Mouse (Mus musculus): ENCODE data around the gene Kcnk10. TPM values are rescaled to one million over a fixed set of nuclear protein-coding genes. Genes with fewer than 3 reads are reported as not detected.

Gene Kcnk10
- total RNA-seq, 2 experiments from 2014 or later = 15.9 to 18.1 TPM

DNA sequence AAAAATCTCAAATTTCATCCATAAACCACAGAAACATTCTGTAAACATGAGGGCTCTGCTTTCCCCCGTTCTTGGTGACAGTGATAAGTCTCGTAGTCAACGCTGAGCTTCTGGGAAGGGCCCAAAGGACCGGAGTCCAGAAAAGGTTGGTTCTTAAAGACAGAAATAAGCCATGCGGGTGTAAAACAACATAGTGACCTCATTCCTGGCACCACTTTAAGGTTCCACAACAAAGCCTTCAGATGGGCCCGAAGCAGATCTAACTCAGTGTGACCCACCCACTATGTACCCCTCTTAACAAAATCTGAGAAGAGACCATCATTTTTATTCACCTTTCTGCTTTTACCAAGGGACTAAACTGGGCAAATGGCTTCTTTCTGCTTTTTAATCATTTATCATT is 10.2 kb downstream of the Kcnk10 start:
- DNase-seq (ENCODE audit: extremely low spot score in 1 of 2, low spot score in 2 of 2) = no peak
- intact Hi-C loops (cut with DNase I) = no loop called here
- TF ChIP-seq CTCF (IDR thresholded peaks at IDR 0.05) = no peak
- Histone ChIP-seq H3K4me3 (no peak overlapping the region), H3K27ac (no peak overlapping the region)

DNA sequence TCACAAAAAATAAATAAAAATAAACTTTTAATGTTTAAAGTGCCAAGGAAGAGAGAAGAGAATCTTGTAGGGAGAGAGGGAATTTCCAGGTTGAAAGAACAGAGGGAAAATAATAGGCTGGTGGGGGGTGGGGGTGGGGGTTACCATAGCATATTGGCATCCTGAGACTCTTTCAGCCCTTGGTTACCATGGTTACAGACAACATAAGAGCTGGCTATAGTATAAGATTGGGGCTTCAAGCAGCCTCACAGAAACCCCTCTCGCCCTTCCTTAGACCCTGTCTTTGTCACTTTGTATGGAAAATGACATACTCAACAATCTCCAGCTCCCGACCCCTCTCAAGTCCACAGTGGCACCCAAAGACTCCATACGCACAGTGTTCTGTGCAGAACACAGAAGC is 13.7 kb downstream of the Kcnk10 start:
- Histone ChIP-seq H3K4me3 (no peak overlapping the region), H3K27ac (no peak overlapping the region)
- no peak for TF ChIP-seq CTCF (IDR thresholded peaks at IDR 0.05)
- intact Hi-C loops (cut with DNase I) = no loop called here
- DNase-seq (ENCODE audit: extremely low spot score in 1 of 2, low spot score in 2 of 2) = no peak

GRCm38 (mm10) chr12:98563261-98563660 is 14.8 kb downstream of the Kcnk10 start:
- Histone ChIP-seq H3K4me3 (no peak overlapping the region), H3K27ac (no peak overlapping the region)
- intact Hi-C loops (cut with DNase I) = no loop called here
- no peak for TF ChIP-seq CTCF (IDR thresholded peaks at IDR 0.05)
- no peak for DNase-seq (ENCODE audit: extremely low spot score in 1 of 2, low spot score in 2 of 2)

GRCm38 (mm10) chr12:98562341-98562977 is 15.7 kb downstream of the Kcnk10 start:
- DNase-seq (ENCODE audit: extremely low spot score in 1 of 2, low spot score in 2 of 2) = no peak
- no peak for TF ChIP-seq CTCF (IDR thresholded peaks at IDR 0.05)
- Histone ChIP-seq H3K27ac (no peak overlapping the region), H3K4me3 (no peak overlapping the region)
- intact Hi-C loops (cut with DNase I) = no loop called here

DNA sequence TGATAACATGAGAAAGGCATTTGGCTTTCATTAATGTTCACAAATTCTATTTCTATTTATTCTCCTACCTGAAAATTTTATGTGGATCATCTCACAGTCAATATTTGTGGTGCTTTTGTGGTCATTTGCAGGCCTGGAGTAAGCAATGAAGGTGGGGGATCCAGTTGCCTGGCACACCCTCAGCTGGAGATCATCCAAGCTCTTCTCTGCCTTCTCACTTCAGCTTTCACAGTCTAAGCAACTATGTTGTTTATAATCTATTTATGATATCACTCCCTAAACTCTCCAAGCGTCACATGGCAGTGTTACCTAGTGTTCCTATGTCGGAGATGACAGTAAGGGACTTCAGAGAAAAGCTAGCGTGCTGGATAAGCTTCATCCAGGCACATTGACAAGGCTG is 18.1 kb downstream of the Kcnk10 start:
- intact Hi-C loops (cut with DNase I) = no loop called here
- TF ChIP-seq CTCF (IDR thresholded peaks at IDR 0.05) = no peak
- Histone ChIP-seq H3K4me3 (no peak overlapping the region), H3K27ac (no peak overlapping the region)
- no peak for DNase-seq (ENCODE audit: extremely low spot score in 1 of 2, low spot score in 2 of 2)

DNA sequence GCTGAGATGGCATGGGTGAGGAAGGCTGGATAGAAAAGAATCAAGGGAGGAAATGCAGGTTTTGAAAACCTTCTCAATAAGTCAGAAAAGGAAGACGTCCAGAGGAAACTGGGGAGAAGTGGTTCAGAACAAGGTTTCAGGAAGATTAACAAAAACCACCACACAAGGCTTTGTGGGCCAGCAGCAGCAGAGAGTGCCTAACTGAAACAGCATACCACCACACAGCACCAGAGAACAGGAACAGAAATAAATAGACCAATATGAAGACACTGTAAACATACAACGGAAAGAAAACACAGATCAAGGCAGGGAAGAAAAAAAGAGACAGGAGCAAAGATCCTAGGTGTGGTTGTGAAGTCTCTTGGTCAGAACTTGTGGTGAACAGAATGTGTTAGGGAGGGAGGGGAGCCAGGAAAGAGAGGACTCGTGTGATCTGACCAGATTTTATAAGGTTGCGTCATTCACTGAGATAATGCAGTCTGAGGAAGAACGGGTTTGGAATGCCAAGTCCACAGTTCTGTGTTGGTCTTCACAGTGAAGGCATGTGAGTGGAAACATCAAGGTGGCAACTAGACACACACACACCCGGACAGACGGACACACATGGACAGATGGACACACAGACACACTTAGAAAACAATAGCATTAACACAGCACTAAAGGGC is 21.0 kb downstream of the Kcnk10 start:
- no peak for DNase-seq (ENCODE audit: extremely low spot score in 1 of 2, low spot score in 2 of 2)
- H3K27ac ChIP-seq = no peak overlapping the region
- no peak for TF ChIP-seq CTCF (IDR thresholded peaks at IDR 0.05)
- intact Hi-C loops (cut with DNase I) = no loop called here
- H3K4me3 ChIP-seq = no peak overlapping the region

- TF ChIP-seq CTCF (IDR thresholded peaks at IDR 0.05) = no peak
- Histone ChIP-seq H3K4me3 (no peak overlapping the region), H3K27ac (no peak overlapping the region)
- DNase-seq (ENCODE audit: extremely low spot score in 1 of 2, low spot score in 2 of 2) = no peak
- intact Hi-C loops (cut with DNase I) = no loop called here
Observed at GRCm38 (mm10) chr12:98549981-98550380, 28.1 kb downstream of the Kcnk10 start.

- Histone ChIP-seq H3K27ac (no peak overlapping the region), H3K4me3 (no peak overlapping the region)
- no peak for DNase-seq (ENCODE audit: extremely low spot score in 1 of 2, low spot score in 2 of 2)
- intact Hi-C loops (cut with DNase I) = no loop called here
- TF ChIP-seq CTCF (IDR thresholded peaks at IDR 0.05) = no peak
Observed at GRCm38 (mm10) chr12:98548141-98548540, 30.0 kb downstream of the Kcnk10 start.

GRCm38 (mm10) chr12:98545875-98546274 is 32.2 kb downstream of the Kcnk10 start:
- TF ChIP-seq CTCF (IDR thresholded peaks at IDR 0.05) = no peak
- DNase-seq (ENCODE audit: extremely low spot score in 1 of 2, low spot score in 2 of 2) = no peak
- Histone ChIP-seq H3K27ac (no peak overlapping the region), H3K4me3 (no peak overlapping the region)
- intact Hi-C loops (cut with DNase I) = loop anchor here (2.0 kb wide), 1 partner anchor 27 kb away; no protein-coding TSS in a partner anchor

DNA sequence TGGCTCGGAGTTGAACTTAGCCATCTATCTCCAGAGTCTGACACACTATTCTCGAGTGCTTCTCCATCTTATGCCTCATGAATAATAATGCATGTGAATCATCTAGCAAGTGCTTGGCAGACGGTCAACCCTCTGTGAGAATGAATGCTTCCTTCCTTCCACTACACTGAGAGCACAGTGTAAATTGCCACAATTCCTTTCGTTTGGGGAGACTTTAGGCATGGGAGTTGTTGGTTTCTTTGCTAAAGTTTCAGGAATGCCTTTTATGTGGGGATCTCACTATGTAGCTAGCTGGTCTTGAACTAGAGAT is 32.9 kb downstream of the Kcnk10 start:
- no peak for TF ChIP-seq CTCF (IDR thresholded peaks at IDR 0.05)
- peak; percentile 35 to 63 for DNase-seq (ENCODE audit: extremely low spot score in 1 of 2, low spot score in 2 of 2)
- H3K4me3 ChIP-seq = no peak overlapping the region
- H3K27ac ChIP-seq = peak overlapping the region; percentile 37; the same call in 1 of the 2 replicates
- intact Hi-C loops (cut with DNase I) = loop anchor here (2.0 kb wide), 1 partner anchor 28 kb away; no protein-coding TSS in a partner anchor

- DNase-seq (ENCODE audit: extremely low spot score in 1 of 2, low spot score in 2 of 2) = no peak
- no peak for TF ChIP-seq CTCF (IDR thresholded peaks at IDR 0.05)
- peak overlapping the region; percentile 37; the same call in 1 of the 2 replicates for H3K27ac ChIP-seq
- intact Hi-C loops (cut with DNase I) = loop anchor here (2.0 kb wide), 1 partner anchor 28 kb away; no protein-coding TSS in a partner anchor
- no peak overlapping the region for H3K4me3 ChIP-seq
Observed at GRCm38 (mm10) chr12:98544545-98545250, 33.4 kb downstream of the Kcnk10 start.

DNA sequence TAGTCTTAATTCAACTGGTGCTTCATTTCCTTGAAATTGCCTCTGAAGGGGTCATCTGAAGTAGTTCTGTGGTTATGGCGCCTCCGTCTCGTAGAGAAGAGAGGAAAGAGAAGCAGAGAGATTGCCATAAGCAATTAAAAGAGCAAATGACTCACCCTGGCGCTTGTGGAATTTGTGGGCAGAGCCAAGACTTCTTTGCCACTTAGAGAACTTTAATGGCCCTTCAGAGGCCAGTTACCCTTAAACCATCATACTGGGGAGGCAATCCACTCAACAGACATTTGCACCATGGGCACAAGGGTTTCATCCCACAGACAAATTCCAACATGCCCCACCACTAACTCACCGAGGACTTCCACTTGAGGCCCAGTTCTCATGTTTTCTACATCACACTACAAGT is 41.4 kb downstream of the Kcnk10 start:
- TF ChIP-seq CTCF (IDR thresholded peaks at IDR 0.05) = no peak
- no peak overlapping the region for H3K27ac ChIP-seq
- H3K4me3 ChIP-seq = no peak overlapping the region
- DNase-seq (ENCODE audit: extremely low spot score in 1 of 2, low spot score in 2 of 2) = no peak
- intact Hi-C loops (cut with DNase I) = no loop called here
